Mouse (Mus musculus): ENCODE measurements around the gene Serinc5.

Serinc5 gene

DNA sequence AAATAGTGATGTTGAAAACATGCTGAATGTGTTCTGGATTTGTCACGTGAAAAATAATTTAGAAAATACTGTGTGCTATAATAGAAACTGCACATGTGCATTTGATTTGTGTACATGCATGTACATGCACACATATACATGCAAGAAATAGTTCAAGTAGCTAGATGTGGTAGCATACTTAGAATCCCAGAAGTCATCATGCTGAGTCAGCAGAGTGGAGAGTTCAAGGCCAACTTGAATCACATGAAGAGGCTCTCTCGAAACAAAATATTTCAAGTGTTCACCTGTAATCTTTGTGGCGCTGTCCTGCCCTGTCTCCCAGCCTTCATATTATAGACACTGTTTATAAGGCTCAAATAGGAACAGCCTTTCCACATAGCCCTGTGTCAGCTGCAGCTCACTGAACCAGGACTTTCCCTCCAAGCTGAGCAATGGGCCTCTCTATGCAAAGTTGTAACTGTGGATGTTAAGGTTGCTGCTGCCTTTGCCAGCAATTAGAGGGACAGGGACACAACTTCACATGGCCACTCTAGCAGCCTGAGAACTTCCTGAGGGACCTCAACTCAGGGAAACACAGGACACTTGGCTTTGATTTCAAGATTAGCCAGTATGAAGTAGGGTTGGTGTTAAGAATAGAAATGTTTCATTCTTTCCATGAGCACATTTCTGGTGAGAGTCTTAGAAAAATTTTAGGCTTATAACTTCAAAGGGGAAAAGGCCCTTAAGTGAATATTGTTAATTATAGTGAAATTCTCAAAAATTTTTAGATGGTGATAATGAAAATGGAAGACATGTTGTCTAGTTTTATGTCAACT is 107.2 kb downstream of the Serinc5 start:
- Histone ChIP-seq H3K27me3 (ENCODE audit: control insufficient read depth, insufficient read depth, low read length, poor library complexity, severe bottlenecking) (no peaks in the 10 kb centered on the region), H3K36me3 (ENCODE audit: control insufficient read depth, insufficient read depth, low read length, poor library complexity, severe bottlenecking) (no peaks in the 10 kb centered on the region)
- DNase-seq (ENCODE audit: low read depth, low spot score) = no peak

DNA sequence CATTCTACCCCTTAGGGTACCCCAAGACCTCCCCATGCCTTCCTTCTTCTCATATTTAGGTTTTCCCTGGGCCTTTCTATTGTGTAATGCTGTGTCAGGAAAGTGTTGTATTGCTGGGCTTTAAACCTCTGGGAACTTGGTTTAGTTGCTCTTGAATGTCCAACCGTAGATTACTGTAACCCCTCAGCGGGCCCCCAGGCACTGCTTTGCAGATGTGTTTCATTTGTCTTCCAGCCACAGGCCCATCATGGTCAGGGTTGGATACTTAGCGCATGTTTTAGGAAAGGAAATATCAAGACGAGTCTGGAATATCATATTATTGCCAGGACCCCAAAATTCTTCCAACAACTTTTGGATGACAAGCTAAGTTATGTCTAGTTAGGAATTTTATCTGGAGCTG is 110.1 kb downstream of the Serinc5 start:
- no peaks in the 10 kb centered on the region for H3K27me3 ChIP-seq (ENCODE audit: control insufficient read depth, insufficient read depth, low read length, poor library complexity, severe bottlenecking)
- no peaks in the 10 kb centered on the region for H3K36me3 ChIP-seq (ENCODE audit: control insufficient read depth, insufficient read depth, low read length, poor library complexity, severe bottlenecking)
- DNase-seq (ENCODE audit: low read depth, low spot score) = no peak

DNA sequence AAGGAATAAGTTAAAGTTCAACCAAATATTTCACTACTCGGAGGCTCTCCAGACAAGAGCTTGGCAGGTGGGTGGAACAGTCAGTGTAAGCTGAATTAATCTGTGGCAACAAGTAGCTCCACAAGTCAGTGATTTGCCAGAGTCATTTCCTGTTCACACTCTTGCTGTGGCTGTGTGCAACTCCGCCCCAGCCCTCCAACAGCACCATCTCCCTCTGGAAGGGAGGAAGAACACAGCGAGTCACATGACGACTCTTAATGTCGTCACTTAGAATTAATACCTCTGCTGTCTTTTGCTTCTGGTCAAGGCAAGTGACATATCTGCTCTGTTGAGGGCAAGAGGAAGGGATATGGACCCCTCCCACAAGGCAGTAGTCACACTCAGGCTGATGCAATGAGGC is 111.5 kb downstream of the Serinc5 start:
- no peaks in the 10 kb centered on the region for H3K36me3 ChIP-seq (ENCODE audit: control insufficient read depth, insufficient read depth, low read length, poor library complexity, severe bottlenecking)
- no peaks in the 10 kb centered on the region for H3K27me3 ChIP-seq (ENCODE audit: control insufficient read depth, insufficient read depth, low read length, poor library complexity, severe bottlenecking)
- DNase-seq (ENCODE audit: low read depth, low spot score) = peak; percentile 40

DNA sequence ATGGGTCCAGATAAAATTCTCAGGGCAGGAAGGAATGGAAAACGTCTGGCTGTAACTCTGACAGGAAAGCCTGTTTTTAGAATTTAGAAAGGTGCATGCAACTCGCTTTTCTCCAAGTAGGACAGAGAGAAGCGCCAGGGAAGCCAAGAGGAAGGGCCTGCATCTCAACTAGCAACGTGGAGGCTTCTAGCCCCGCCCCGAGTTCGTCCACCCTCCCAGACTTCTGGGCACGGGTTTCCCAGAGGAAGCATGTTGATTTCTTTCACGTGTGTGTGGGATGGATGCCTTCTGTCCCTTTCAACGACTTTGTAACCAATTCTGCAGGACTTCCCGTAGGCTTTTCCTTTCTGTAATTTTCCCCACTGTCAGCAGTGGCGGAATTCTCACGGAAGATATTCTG is 118.9 kb downstream of the Serinc5 start:
- no peak for DNase-seq (ENCODE audit: low read depth, low spot score)
- H3K36me3 ChIP-seq (ENCODE audit: control insufficient read depth, insufficient read depth, low read length, poor library complexity, severe bottlenecking) = no peaks in the 10 kb centered on the region
- no peaks in the 10 kb centered on the region for H3K27me3 ChIP-seq (ENCODE audit: control insufficient read depth, insufficient read depth, low read length, poor library complexity, severe bottlenecking)

DNA sequence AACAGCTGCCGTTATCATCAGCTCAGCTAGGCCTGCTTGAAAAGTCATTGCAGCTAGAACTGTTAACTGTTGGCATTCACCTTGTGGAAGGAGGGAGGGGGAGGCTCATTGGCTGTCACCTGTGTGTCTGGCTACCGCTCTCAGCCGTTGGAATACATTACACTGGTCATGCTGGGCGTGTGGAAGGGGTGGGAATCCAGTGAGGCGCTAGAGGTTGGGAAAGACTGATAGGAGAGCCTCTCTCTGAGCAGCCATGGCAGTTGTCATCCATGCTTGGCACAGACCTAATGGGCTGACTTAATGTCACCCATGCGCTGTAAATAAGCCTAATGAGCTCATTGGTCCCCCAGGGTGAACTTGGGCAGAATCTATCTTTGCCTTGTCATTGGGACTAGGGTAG is 120.9 kb downstream of the Serinc5 start:
- Histone ChIP-seq H3K27me3 (ENCODE audit: control insufficient read depth, insufficient read depth, low read length, poor library complexity, severe bottlenecking) (no peaks in the 10 kb centered on the region), H3K36me3 (ENCODE audit: control insufficient read depth, insufficient read depth, low read length, poor library complexity, severe bottlenecking) (no peaks in the 10 kb centered on the region)
- no peak for DNase-seq (ENCODE audit: low read depth, low spot score)

DNA sequence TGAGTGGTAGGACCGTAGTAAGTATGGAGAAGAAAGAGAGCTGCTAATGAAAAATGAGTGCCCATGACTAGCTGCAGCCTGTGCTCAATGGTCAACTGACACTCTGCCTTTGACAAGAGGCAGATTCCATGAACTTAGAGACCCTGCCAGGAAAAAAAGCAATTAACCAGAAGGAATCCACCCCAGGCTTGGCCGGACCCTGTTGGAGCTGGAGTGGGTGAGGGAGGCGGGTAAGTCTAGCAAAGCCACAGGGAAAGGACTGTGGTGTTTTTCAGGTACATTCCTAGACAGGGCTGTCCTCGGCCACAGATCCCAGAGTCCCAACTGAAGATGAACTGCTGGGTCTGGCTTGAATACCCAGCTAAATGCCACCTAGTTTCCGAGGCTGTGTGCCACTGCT is 121.9 kb downstream of the Serinc5 start:
- no peak for DNase-seq (ENCODE audit: low read depth, low spot score)
- Histone ChIP-seq H3K36me3 (ENCODE audit: control insufficient read depth, insufficient read depth, low read length, poor library complexity, severe bottlenecking) (no peaks in the 10 kb centered on the region), H3K27me3 (ENCODE audit: control insufficient read depth, insufficient read depth, low read length, poor library complexity, severe bottlenecking) (no peaks in the 10 kb centered on the region)

DNA sequence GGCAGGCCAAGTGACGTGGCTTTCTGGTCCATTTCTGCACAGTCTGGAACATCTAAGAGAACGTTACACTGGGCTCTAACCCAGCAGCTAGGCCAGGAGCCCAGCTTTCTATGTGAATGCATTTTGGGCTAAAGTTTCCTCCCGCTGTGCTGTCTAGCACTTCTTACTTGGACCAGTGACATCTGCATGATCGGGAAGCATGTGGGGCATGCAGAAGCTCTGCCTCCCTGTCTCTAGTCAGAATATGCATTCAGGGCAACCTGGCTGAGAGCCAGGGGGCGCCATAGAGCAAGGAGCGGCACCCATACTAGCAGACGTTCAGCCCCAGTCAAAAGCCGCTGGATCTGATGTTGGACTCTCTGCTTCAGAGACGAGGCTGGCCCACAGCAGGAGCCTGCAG is 122.4 kb downstream of the Serinc5 start:
- no peaks in the 10 kb centered on the region for H3K27me3 ChIP-seq (ENCODE audit: control insufficient read depth, insufficient read depth, low read length, poor library complexity, severe bottlenecking)
- peak; percentile 76 for DNase-seq (ENCODE audit: low read depth, low spot score)
- no peaks in the 10 kb centered on the region for H3K36me3 ChIP-seq (ENCODE audit: control insufficient read depth, insufficient read depth, low read length, poor library complexity, severe bottlenecking)

DNA sequence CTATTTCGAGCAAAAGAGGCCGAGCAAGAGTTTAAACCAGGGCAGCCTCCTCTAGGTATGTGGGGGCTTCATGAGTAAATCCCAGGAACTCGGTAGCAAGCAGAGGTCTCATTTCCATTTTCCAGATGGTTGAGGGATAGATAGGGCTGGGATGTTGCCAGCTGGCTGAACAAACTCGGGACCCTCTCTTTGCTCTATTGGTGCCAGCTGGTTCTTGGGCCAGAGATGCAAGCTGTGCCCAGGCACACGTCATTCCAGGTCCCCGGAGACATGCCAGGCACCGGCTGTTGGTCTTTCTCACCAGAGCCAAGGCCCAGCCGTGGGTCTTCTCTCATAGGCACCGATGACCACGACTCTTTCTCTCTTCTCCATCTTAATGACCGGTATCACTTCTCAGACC is 122.8 kb downstream of the Serinc5 start:
- no peaks in the 10 kb centered on the region for H3K27me3 ChIP-seq (ENCODE audit: control insufficient read depth, insufficient read depth, low read length, poor library complexity, severe bottlenecking)
- no peaks in the 10 kb centered on the region for H3K36me3 ChIP-seq (ENCODE audit: control insufficient read depth, insufficient read depth, low read length, poor library complexity, severe bottlenecking)
- no peak for DNase-seq (ENCODE audit: low read depth, low spot score)

DNA sequence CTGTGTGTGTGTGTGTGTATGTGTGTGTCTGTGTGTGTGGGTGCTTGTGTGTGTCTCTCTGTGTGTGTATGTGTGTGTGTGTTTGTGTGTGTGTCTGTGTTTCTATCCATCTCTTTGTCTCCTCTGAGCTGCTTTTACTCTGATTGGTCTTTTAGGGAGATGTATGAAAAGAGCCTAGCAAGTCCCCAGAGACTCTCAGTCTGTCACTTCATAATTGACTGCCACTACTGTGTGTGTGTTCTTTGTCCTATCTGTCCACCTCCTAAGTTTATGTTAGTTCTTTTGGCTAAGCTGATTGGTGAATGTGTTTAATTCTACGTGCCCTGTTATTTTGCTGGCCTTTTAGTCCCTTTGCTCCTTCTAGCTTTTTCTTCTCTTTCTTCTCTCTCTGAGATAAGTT is 124.8 kb downstream of the Serinc5 start:
- Histone ChIP-seq H3K36me3 (ENCODE audit: control insufficient read depth, insufficient read depth, low read length, poor library complexity, severe bottlenecking) (no peaks in the 10 kb centered on the region), H3K27me3 (ENCODE audit: control insufficient read depth, insufficient read depth, low read length, poor library complexity, severe bottlenecking) (no peaks in the 10 kb centered on the region)
- DNase-seq (ENCODE audit: low read depth, low spot score) = no peak

DNA sequence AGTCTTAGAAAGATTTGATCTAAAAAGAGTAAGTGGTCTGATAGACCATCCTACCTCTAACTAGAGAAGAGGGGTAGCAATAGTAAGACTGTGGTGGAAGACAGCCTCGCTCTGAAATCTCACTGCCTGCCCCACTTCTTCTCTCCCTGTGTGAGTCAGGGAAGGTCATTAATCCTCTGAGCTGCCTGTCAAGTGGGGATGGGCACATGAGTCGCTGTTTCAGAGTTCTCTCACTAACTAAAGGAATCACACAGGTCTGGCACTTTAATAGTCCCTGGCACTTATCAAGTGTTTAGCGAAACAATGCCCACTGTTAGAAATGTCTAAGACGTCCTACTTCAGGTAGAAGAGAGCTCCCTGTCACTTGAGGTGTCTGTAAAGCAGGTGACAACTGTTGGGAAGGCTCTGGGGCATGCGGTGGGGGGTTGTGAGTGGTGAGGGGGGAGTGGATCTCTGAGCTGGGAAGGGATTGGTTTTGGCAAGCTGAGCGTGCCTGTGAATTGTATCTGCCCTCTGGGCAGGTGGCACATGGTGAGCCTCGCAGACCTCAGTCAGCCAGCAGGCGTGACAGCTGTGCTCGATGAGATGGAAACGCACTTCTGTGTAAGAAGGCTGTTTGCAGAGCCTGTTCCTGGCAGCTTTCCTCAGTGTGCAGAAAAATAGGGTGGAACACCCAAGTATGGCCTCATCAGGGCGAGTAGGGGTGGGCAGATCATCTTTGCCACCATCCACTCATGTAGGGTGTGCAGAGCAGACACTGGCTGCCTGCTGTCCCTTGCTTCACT is 125.8 kb downstream of the Serinc5 start:
- Histone ChIP-seq H3K27me3 (ENCODE audit: control insufficient read depth, insufficient read depth, low read length, poor library complexity, severe bottlenecking) (no peaks in the 10 kb centered on the region), H3K36me3 (ENCODE audit: control insufficient read depth, insufficient read depth, low read length, poor library complexity, severe bottlenecking) (no peaks in the 10 kb centered on the region)
- DNase-seq (ENCODE audit: low read depth, low spot score) = peak; percentile 41

DNA sequence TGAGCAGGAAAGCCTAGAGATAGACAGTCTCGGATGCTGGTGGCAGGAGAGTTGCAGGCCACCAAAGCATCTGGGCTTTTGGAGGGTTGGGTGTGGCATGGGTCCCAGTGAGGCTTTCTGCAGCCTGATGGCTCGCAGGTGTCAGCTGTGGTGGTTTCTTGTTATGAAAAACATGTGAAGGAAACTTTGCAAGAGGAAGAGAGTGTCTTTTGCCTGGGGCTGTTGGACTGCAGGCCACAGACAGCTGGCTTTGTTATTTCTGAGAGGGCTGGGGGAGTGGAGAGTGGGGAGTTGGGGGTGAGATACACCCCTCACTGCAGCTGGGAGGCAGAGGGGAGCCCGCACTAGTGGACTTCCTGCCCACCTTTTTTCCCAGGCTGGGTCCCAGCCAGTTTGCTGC is 127.9 kb downstream of the Serinc5 start:
- H3K27me3 ChIP-seq (ENCODE audit: control insufficient read depth, insufficient read depth, low read length, poor library complexity, severe bottlenecking) = no peaks in the 10 kb centered on the region
- no peaks in the 10 kb centered on the region for H3K36me3 ChIP-seq (ENCODE audit: control insufficient read depth, insufficient read depth, low read length, poor library complexity, severe bottlenecking)
- peak; percentile 31 for DNase-seq (ENCODE audit: low read depth, low spot score)

DNA sequence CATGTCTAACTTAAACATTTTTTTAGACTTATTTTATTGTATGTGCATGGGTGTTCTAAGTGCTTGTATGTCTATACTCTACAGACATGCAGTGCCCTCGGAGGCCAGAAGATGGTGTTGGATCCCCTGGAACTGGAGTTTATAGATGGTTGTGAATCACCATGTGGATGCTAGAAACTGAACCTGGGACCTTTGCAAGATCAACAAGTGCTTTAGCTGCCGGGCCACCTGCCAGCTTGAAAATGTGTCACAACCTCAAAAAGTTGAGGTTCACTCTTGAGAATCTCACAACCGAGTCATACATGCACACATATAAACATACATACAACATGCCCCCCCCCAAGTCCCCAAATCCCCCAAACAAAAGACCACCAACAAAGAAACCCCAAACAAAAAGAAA is 129.0 kb downstream of the Serinc5 start:
- DNase-seq (ENCODE audit: low read depth, low spot score) = no peak

DNA sequence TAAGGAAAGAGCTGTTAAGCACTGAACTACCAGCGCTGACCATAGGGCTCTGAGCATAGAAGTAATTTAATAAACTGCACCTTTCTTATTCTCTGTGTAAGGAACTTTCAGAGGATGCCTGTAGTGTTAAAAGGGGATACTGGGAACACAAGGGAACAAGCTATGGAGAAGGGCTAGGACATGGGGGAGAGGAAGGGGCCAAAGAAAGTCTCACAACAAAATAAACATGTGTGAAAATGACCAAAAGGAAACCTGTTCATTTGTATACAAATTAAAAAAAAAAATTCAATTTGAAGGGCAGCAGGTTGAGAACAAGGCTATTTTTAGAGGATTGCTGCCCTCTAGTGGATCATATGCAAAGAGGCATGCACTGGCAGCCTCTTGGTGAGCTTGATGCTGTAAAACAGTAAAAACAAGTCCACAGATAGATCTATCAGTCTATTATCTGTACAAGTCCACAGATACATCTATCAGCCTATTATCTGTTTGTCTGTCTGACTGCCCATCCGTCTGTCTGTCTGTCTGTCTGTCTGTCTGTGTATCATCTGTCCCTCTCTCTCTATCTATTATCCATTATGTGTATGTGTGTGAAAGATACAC is 129.9 kb downstream of the Serinc5 start:
- no peaks in the 10 kb centered on the region for H3K27me3 ChIP-seq (ENCODE audit: control insufficient read depth, insufficient read depth, low read length, poor library complexity, severe bottlenecking)
- peak; percentile 77 for DNase-seq (ENCODE audit: low read depth, low spot score)
- no peaks in the 10 kb centered on the region for H3K36me3 ChIP-seq (ENCODE audit: control insufficient read depth, insufficient read depth, low read length, poor library complexity, severe bottlenecking)

More for the DNA sequence above, 129.0 kb downstream of the Serinc5 start:
- Histone ChIP-seq H3K27me3 (ENCODE audit: control insufficient read depth, insufficient read depth, low read length, poor library complexity, severe bottlenecking) (no peaks in the 10 kb centered on the region), H3K36me3 (ENCODE audit: control insufficient read depth, insufficient read depth, low read length, poor library complexity, severe bottlenecking) (no peaks in the 10 kb centered on the region)

DNA sequence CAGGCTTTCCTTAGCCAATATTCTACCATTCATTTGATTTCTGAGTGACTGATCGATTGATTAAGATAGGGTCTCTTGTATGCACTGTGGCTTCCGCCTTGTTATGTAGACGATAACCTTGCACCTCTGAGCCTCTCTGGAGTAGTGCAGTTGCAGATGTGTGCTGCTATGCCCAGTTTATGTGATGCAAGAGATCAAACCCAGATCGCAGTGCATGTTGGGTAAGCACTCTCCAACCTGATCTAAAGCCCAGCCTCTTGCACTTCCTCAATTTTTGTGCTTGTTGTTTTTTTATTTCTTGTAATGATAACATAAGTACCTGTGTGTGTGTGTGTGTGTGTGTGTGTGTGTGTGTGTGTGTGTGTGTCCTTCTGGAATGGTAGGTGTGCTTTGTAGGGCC is 132.0 kb downstream of the Serinc5 start:
- DNase-seq (ENCODE audit: low read depth, low spot score) = no peak
- H3K36me3 ChIP-seq (ENCODE audit: control insufficient read depth, insufficient read depth, low read length, poor library complexity, severe bottlenecking) = no peaks in the 10 kb centered on the region
- H3K27me3 ChIP-seq (ENCODE audit: control insufficient read depth, insufficient read depth, low read length, poor library complexity, severe bottlenecking) = no peaks in the 10 kb centered on the region

DNA sequence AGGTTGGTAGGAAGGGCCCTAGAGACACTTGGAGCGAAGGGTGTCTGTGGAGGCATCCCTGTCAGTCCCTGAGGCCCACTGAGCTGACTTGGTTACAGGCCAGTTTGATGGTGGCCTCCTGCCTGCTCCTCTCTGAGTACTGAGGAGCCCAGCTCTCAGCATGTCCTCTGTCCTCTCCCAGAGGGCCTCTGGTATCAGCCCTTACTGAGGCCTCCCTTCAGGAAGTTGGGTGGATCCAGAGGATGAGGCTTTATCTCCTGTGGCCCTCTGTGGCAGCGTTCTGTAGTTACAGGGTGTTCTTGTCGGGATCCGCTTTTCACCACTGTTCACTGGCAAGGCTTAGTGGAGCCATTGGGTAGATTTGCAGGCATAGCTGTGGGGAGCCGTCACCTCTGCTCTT is 132.4 kb downstream of the Serinc5 start:
- Histone ChIP-seq H3K27me3 (ENCODE audit: control insufficient read depth, insufficient read depth, low read length, poor library complexity, severe bottlenecking) (no peaks in the 10 kb centered on the region), H3K36me3 (ENCODE audit: control insufficient read depth, insufficient read depth, low read length, poor library complexity, severe bottlenecking) (no peaks in the 10 kb centered on the region)
- no peak for DNase-seq (ENCODE audit: low read depth, low spot score)

Measured in splenic B cell, adult 2 months (primary cell).